Mouse (Mus musculus): ENCODE measurements around the gene Il34. TPM values are rescaled to one million over a fixed set of nuclear protein-coding genes. Genes with fewer than 3 reads are reported as not detected.

Gene Il34
- polyA plus RNA-seq, 1 experiment, result 108 TPM

GRCm38 (mm10) chr8:110797086-110797485 is 8.6 kb downstream of the Il34 start:
- TF ChIP-seq CTCF (IDR thresholded peaks at IDR 0.05; ENCODE audit: extremely low read depth, insufficient read depth, low read length), result no peak
- no peak for TF ChIP-seq POLR2A (IDR thresholded peaks at IDR 0.05; ENCODE audit: extremely low read depth, insufficient read depth, low read length)
- Histone ChIP-seq H3K4me3 (ENCODE audit: insufficient read depth, low read length) (no peak overlapping the region), H3K27ac (ENCODE audit: insufficient read depth, low read length) (no peak overlapping the region), H3K4me1 (ENCODE audit: control insufficient read depth, insufficient read depth, low read length) (no peaks in the 10 kb centered on the region)

- no peak overlapping the region for H3K4me3 ChIP-seq (ENCODE audit: insufficient read depth, low read length)
- TF ChIP-seq POLR2A (IDR thresholded peaks at IDR 0.05; ENCODE audit: extremely low read depth, insufficient read depth, low read length), result no peak
- TF ChIP-seq CTCF (IDR thresholded peaks at IDR 0.05; ENCODE audit: extremely low read depth, insufficient read depth, low read length), result no peak
Observed at GRCm38 (mm10) chr8:110794363-110794965, 11.3 kb downstream of the Il34 start.

GRCm38 (mm10) chr8:110793936-110794335 is 11.8 kb downstream of the Il34 start:
- Histone ChIP-seq H3K4me1 (ENCODE audit: control insufficient read depth, insufficient read depth, low read length) (no peaks in the 10 kb centered on the region), H3K4me3 (ENCODE audit: insufficient read depth, low read length) (no peak overlapping the region), H3K27ac (ENCODE audit: insufficient read depth, low read length) (no peak overlapping the region)
- TF ChIP-seq POLR2A (IDR thresholded peaks at IDR 0.05; ENCODE audit: extremely low read depth, insufficient read depth, low read length), result no peak
- TF ChIP-seq CTCF (IDR thresholded peaks at IDR 0.05; ENCODE audit: extremely low read depth, insufficient read depth, low read length), result no peak

More at GRCm38 (mm10) chr8:110794363-110794965, 11.3 kb downstream of the Il34 start:
- H3K4me1 ChIP-seq (ENCODE audit: control insufficient read depth, insufficient read depth, low read length), result no peaks in the 10 kb centered on the region
- no peak overlapping the region for H3K27ac ChIP-seq (ENCODE audit: insufficient read depth, low read length)

- no peak overlapping the region for H3K27ac ChIP-seq (ENCODE audit: insufficient read depth, low read length)
- no peaks in the 10 kb centered on the region for H3K4me1 ChIP-seq (ENCODE audit: control insufficient read depth, insufficient read depth, low read length)
- no peak for TF ChIP-seq CTCF (IDR thresholded peaks at IDR 0.05; ENCODE audit: extremely low read depth, insufficient read depth, low read length)
- H3K4me3 ChIP-seq (ENCODE audit: insufficient read depth, low read length), result no peak overlapping the region
Observed at GRCm38 (mm10) chr8:110793511-110793910, 12.2 kb downstream of the Il34 start.

- no peak overlapping the region for H3K27ac ChIP-seq (ENCODE audit: insufficient read depth, low read length)
- TF ChIP-seq CTCF (IDR thresholded peaks at IDR 0.05; ENCODE audit: extremely low read depth, insufficient read depth, low read length) (no peak), POLR2A (IDR thresholded peaks at IDR 0.05; ENCODE audit: extremely low read depth, insufficient read depth, low read length) (no peak)
Observed at GRCm38 (mm10) chr8:110792574-110793200, 13.0 kb downstream of the Il34 start.

GRCm38 (mm10) chr8:110791164-110791563 is 14.6 kb downstream of the Il34 start:
- Histone ChIP-seq H3K4me1 (ENCODE audit: control insufficient read depth, insufficient read depth, low read length) (no peaks in the 10 kb centered on the region), H3K4me3 (ENCODE audit: insufficient read depth, low read length) (no peak overlapping the region), H3K27ac (ENCODE audit: insufficient read depth, low read length) (no peak overlapping the region)
- no peak for TF ChIP-seq CTCF (IDR thresholded peaks at IDR 0.05; ENCODE audit: extremely low read depth, insufficient read depth, low read length)
- no peak for TF ChIP-seq POLR2A (IDR thresholded peaks at IDR 0.05; ENCODE audit: extremely low read depth, insufficient read depth, low read length)

More at GRCm38 (mm10) chr8:110792574-110793200, 13.0 kb downstream of the Il34 start:
- no peak overlapping the region for H3K4me3 ChIP-seq (ENCODE audit: insufficient read depth, low read length)
- no peaks in the 10 kb centered on the region for H3K4me1 ChIP-seq (ENCODE audit: control insufficient read depth, insufficient read depth, low read length)

- no peak overlapping the region for H3K4me3 ChIP-seq (ENCODE audit: insufficient read depth, low read length)
- H3K4me1 ChIP-seq (ENCODE audit: control insufficient read depth, insufficient read depth, low read length), result no peaks in the 10 kb centered on the region
- no peak overlapping the region for H3K27ac ChIP-seq (ENCODE audit: insufficient read depth, low read length)
- TF ChIP-seq POLR2A (IDR thresholded peaks at IDR 0.05; ENCODE audit: extremely low read depth, insufficient read depth, low read length) (no peak), CTCF (IDR thresholded peaks at IDR 0.05; ENCODE audit: extremely low read depth, insufficient read depth, low read length) (no peak)
Observed at GRCm38 (mm10) chr8:110790270-110790669, 15.5 kb downstream of the Il34 start.

GRCm38 (mm10) chr8:110789571-110789970 is 16.2 kb downstream of the Il34 start:
- TF ChIP-seq POLR2A (IDR thresholded peaks at IDR 0.05; ENCODE audit: extremely low read depth, insufficient read depth, low read length), result no peak
- no peak for TF ChIP-seq CTCF (IDR thresholded peaks at IDR 0.05; ENCODE audit: extremely low read depth, insufficient read depth, low read length)
- H3K27ac ChIP-seq (ENCODE audit: insufficient read depth, low read length), result no peak overlapping the region

GRCm38 (mm10) chr8:110788981-110789380 is 16.7 kb downstream of the Il34 start:
- Histone ChIP-seq H3K27ac (ENCODE audit: insufficient read depth, low read length) (no peak overlapping the region), H3K4me3 (ENCODE audit: insufficient read depth, low read length) (no peak overlapping the region), H3K4me1 (ENCODE audit: control insufficient read depth, insufficient read depth, low read length) (no peaks in the 10 kb centered on the region)
- no peak for TF ChIP-seq POLR2A (IDR thresholded peaks at IDR 0.05; ENCODE audit: extremely low read depth, insufficient read depth, low read length)
- TF ChIP-seq CTCF (IDR thresholded peaks at IDR 0.05; ENCODE audit: extremely low read depth, insufficient read depth, low read length), result no peak

More at GRCm38 (mm10) chr8:110789571-110789970, 16.2 kb downstream of the Il34 start:
- no peaks in the 10 kb centered on the region for H3K4me1 ChIP-seq (ENCODE audit: control insufficient read depth, insufficient read depth, low read length)
- no peak overlapping the region for H3K4me3 ChIP-seq (ENCODE audit: insufficient read depth, low read length)

- Histone ChIP-seq H3K4me3 (ENCODE audit: insufficient read depth, low read length) (no peak overlapping the region), H3K27ac (ENCODE audit: insufficient read depth, low read length) (no peak overlapping the region), H3K4me1 (ENCODE audit: control insufficient read depth, insufficient read depth, low read length) (no peaks in the 10 kb centered on the region)
- TF ChIP-seq POLR2A (IDR thresholded peaks at IDR 0.05; ENCODE audit: extremely low read depth, insufficient read depth, low read length) (no peak), CTCF (IDR thresholded peaks at IDR 0.05; ENCODE audit: extremely low read depth, insufficient read depth, low read length) (no peak)
Observed at GRCm38 (mm10) chr8:110787411-110787954, 18.2 kb downstream of the Il34 start.

Measured in cortical plate, adult 2 months (tissue).